Mouse (Mus musculus) hindbrain, embryonic 12.5 days (tissue): ENCODE data around the gene Myo6. TPM values are rescaled to one million over a fixed set of nuclear protein-coding genes. Genes with fewer than 3 reads are reported as not detected.

Experiments used
- ATAC-seq: fragments of 200-750 bp; cut with Nextera tagmentation; 2 replicates; pipeline ENCODE4 v1.8.0; 2017; ENCODE audit warnings: moderate TSS enrichment; ENCODE audit not compliant: low FRiP score
- H3K27ac ChIP-seq: fragments of 300-500 bp; sonication (generic); 2 replicates; pipeline ENCODE4 v1.5.1; 2016; ENCODE audit warnings: mild to moderate bottlenecking
- H3K27me3 ChIP-seq: fragments of 300-500 bp; sonication (generic); 2 replicates; pipeline ENCODE4 v1.6.1; 2016; ENCODE audit warnings: mild to moderate bottlenecking
- H3K36me3 ChIP-seq: fragments of 300-500 bp; sonication (generic); 2 replicates; pipeline ENCODE4 v1.6.1; 2016; ENCODE audit warnings: mild to moderate bottlenecking
- H3K4me1 ChIP-seq: fragments of 300-500 bp; sonication (generic); 2 replicates; pipeline ENCODE4 v1.6.1; 2016
- H3K4me2 ChIP-seq: fragments of 300-500 bp; sonication (generic); replicated peaks from 2 replicates; pipeline ENCODE4 v1.6.1; 2016; ENCODE audit warnings: mild to moderate bottlenecking
- H3K4me3 ChIP-seq: fragments of 300-500 bp; sonication (generic); 2 replicates; pipeline ENCODE4 v1.5.1; 2016; ENCODE audit warnings: mild to moderate bottlenecking
- H3K9ac ChIP-seq: fragments of 300-500 bp; sonication (generic); 2 replicates; pipeline ENCODE4 v1.6.1; 2016; ENCODE audit warnings: mild to moderate bottlenecking, moderate library complexity
- H3K9me3 ChIP-seq: fragments of 300-500 bp; sonication (generic); replicated peaks from 2 replicates; pipeline ENCODE4 v1.6.1; 2016; ENCODE audit warnings: mild to moderate bottlenecking
- polyA plus RNA-seq: library from polyadenylated mRNA; unstranded; fragments of >200 nt; fragmentation: Nextera tagmentation; extraction: Ambion mirVana; gene quantifications from 2 replicates; pipeline ENCODE4 v1.2.1, GENCODE M21; 2016

Myo6 gene
- polyA plus RNA-seq, 1 experiment from 2014 or later = 19.6 TPM

- Histone ChIP-seq H3K4me3 (no peak overlapping the region), H3K36me3 (no peaks in the 10 kb centered on the region), H3K9me3 (no peaks in the 10 kb centered on the region), H3K9ac (no peak overlapping the region), H3K4me1 (no peaks in the 10 kb centered on the region), H3K27me3 (no peaks in the 10 kb centered on the region), H3K27ac (no peak overlapping the region), H3K4me2 (no peak overlapping the region)
- no peak for ATAC-seq
These were observed 195.2 kb downstream of the Myo6 start for GRCm38 (mm10) chr9:80360063-80360462.

Other genes with a start within 250 kb of the Myo6 start
- gene Filip1, start 152.2 kb upstream of the Myo6 start, polyA plus RNA-seq = 3.8 and 4.2 TPM in 2 replicates
- 83.4 and 89.3 TPM in 2 replicates for gene Senp6, start 98.1 kb upstream of the Myo6 start, polyA plus RNA-seq